Mouse (Mus musculus) 3T3-L1 (cell line): Measurements from ENCODE around the gene Tmem251.

Source experiments
- DNase-seq: peaks from one replicate; pipeline ENCODE4 v3.0.0-alpha.2; 2015; ENCODE audit warnings: low read depth, low spot score

The Tmem251 gene

GRCm38 (mm10) chr12:102743589-102744574 is at the start of gene Tmem251, which contains the start of gene Moap1:
TSS of gene Tmem251 (plus strand) at chr12:102743762.
TSS of gene Moap1 (minus strand) at chr12:102743661.
- peak; percentile 86 for DNase-seq

GRCm38 (mm10) chr12:102695369-102696239 is 48.0 kb upstream of the Tmem251 start:
- no peak for DNase-seq

- no peak for DNase-seq
Observed at GRCm38 (mm10) chr12:102696635-102697354, 46.8 kb upstream of the Tmem251 start.

- no peak for DNase-seq
Observed at GRCm38 (mm10) chr12:102697381-102697780, 46.2 kb upstream of the Tmem251 start.

GRCm38 (mm10) chr12:102698089-102698684 is 45.4 kb upstream of the Tmem251 start:
- no peak for DNase-seq

- DNase-seq, result no peak
Observed at GRCm38 (mm10) chr12:102699156-102699555, 44.4 kb upstream of the Tmem251 start.

- DNase-seq, result no peak
Observed at GRCm38 (mm10) chr12:102700453-102700852, 43.1 kb upstream of the Tmem251 start.

GRCm38 (mm10) chr12:102701691-102702207 is 41.8 kb upstream of the Tmem251 start:
- DNase-seq, result no peak

GRCm38 (mm10) chr12:102702356-102703110 is 41.0 kb upstream of the Tmem251 start:
- peak; percentile 88 for DNase-seq

- DNase-seq, result peak; percentile 50
Observed at GRCm38 (mm10) chr12:102703111-102703412, 40.5 kb upstream of the Tmem251 start.

GRCm38 (mm10) chr12:102703441-102703840 is 40.1 kb upstream of the Tmem251 start:
- DNase-seq, result no peak

- peak; percentile 13 for DNase-seq
Observed at GRCm38 (mm10) chr12:102703921-102704408, 39.6 kb upstream of the Tmem251 start.

- DNase-seq, result no peak
Observed at GRCm38 (mm10) chr12:102704457-102705198, 38.9 kb upstream of the Tmem251 start, which contains the start of gene Itpk1. TSS of gene Itpk1 (minus strand) at chr12:102704930.

GRCm38 (mm10) chr12:102705216-102705871 is 38.2 kb upstream of the Tmem251 start:
- peak; percentile 81 for DNase-seq

GRCm38 (mm10) chr12:102705906-102706640 is 37.5 kb upstream of the Tmem251 start:
- peak; percentile 16 for DNase-seq

GRCm38 (mm10) chr12:102706833-102707463 is 36.6 kb upstream of the Tmem251 start:
- DNase-seq, result no peak

- no peak for DNase-seq
Observed at GRCm38 (mm10) chr12:102708220-102708619, 35.3 kb upstream of the Tmem251 start.
